Mouse (Mus musculus): ENCODE results near the gene Slit1. TPM values are rescaled to one million over a fixed set of nuclear protein-coding genes. Genes with fewer than 3 reads are reported as not detected.
A peak's percentile ranks its signal among the peaks of the same experiment; 100 is the strongest.

Gene Slit1
- polyA plus RNA-seq, 1 experiment from 2014 or later = 0.32 TPM

DNA sequence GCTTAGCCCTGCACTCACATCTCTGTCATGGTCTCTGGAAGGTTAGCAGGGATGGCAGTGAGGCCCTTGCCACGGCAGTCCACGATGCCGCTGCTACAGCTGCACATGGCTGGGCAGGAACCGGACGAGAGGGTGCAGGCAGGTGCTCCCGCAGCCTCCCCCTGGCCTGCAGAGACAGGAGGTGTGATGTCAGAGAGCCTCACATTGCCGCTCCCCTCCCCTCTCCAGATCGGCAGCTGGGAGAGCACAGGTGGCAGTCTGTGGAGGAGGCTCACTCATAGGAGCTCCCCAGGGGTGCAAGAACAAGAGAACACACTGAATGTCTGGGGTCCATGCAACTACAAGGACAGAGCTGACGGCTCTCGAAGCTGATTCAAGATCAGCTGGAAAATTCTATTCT lies 94.1 kb downstream of the Slit1 start:
- Histone ChIP-seq H3K9ac (no peak overlapping the region), H3K4me3 (no peak overlapping the region), H3K9me3 (no peaks in the 10 kb centered on the region), H3K36me3 (no peaks in the 10 kb centered on the region), H3K27ac (replicated peaks) (no peak overlapping the region), H3K27me3 (replicated peaks) (peaks cover 59% of the 10 kb centered on the region), H3K4me1 (peaks cover 7% of the 10 kb centered on the region; the same call in 1 of the 2 replicates), H3K4me2 (no peak overlapping the region)
- ATAC-seq (ENCODE audit: extremely low read depth, insufficient number of reproducible peaks, low FRiP score, low TSS enrichment) = no peak
- WGBS = 41% methylated on average over 10 of the region's 10 CpGs

- Histone ChIP-seq H3K36me3 (no peaks in the 10 kb centered on the region), H3K27me3 (replicated peaks) (peaks cover 44% of the 10 kb centered on the region), H3K9ac (0 out of 2 replicates have a peak overlapping the region, but pooled peaks have one; percentile 44), H3K4me3 (peak overlapping the region; percentile 24), H3K27ac (replicated peaks) (no peak overlapping the region), H3K9me3 (no peaks in the 10 kb centered on the region), H3K4me1 (peaks cover 7% of the 10 kb centered on the region; the same call in 1 of the 2 replicates), H3K4me2 (peak overlapping the region; percentile 56)
- WGBS = 30% methylated on average over 16 of the region's 16 CpGs
- ATAC-seq (ENCODE audit: extremely low read depth, insufficient number of reproducible peaks, low FRiP score, low TSS enrichment) = no peak
Observed at GRCm38 (mm10) chr19:41646947-41647631, 96.4 kb downstream of the Slit1 start.

- H3K4me2 ChIP-seq = no peak overlapping the region
- no peak for ATAC-seq (ENCODE audit: extremely low read depth, insufficient number of reproducible peaks, low FRiP score, low TSS enrichment)
- H3K9me3 ChIP-seq = no peaks in the 10 kb centered on the region
- 62% methylated on average over 11 of the region's 11 CpGs for WGBS
- H3K9ac ChIP-seq = no peak overlapping the region
- peaks cover 8% of the 10 kb centered on the region; the same call in 1 of the 2 replicates for H3K27me3 ChIP-seq (replicated peaks)
- H3K4me1 ChIP-seq = peaks cover 7% of the 10 kb centered on the region; the same call in 1 of the 2 replicates
- H3K27ac ChIP-seq (replicated peaks) = no peak overlapping the region
- H3K36me3 ChIP-seq = no peaks in the 10 kb centered on the region
- no peak overlapping the region for H3K4me3 ChIP-seq
Observed at GRCm38 (mm10) chr19:41643010-41643409, 100.5 kb downstream of the Slit1 start.

DNA sequence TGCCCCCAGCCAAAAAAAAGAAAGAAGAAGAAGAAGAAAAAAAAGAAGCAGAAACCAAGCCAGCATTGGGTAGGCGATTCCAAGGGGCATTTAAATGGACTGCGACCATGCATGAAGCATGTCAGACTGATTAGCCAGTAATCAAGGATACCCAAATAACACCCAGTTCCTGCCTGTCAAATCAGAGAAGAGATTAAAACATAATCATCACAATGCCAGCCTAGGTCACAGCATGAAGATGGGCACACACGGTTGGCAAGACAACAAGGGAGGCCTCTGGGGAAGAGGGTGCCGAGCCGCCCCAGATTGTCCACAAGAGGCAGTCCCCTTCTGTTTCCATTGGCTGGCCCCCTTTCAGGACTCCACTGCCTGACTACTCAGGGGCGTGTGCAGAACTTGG lies 108.5 kb downstream of the Slit1 start:
- Histone ChIP-seq H3K4me3 (no peak overlapping the region), H3K36me3 (no peaks in the 10 kb centered on the region), H3K9ac (no peak overlapping the region), H3K9me3 (no peaks in the 10 kb centered on the region), H3K27me3 (replicated peaks) (peaks cover 15% of the 10 kb centered on the region; the same call in 1 of the 2 replicates), H3K4me1 (0 out of 2 replicates have a peak, but pooled peaks cover under 1% of the 10 kb centered on the region), H3K4me2 (no peak overlapping the region), H3K27ac (replicated peaks) (no peak overlapping the region)
- no peak for ATAC-seq (ENCODE audit: extremely low read depth, insufficient number of reproducible peaks, low FRiP score, low TSS enrichment)
- 72% methylated on average over 6 of the region's 6 CpGs for WGBS

- no peak overlapping the region for H3K4me3 ChIP-seq
- no peak overlapping the region for H3K4me2 ChIP-seq
- peaks cover 11% of the 10 kb centered on the region; the same call in 1 of the 2 replicates for H3K27me3 ChIP-seq (replicated peaks)
- 70% methylated on average over 10 of the region's 10 CpGs for WGBS
- no peak overlapping the region for H3K27ac ChIP-seq (replicated peaks)
- no peak overlapping the region for H3K9ac ChIP-seq
- no peaks in the 10 kb centered on the region for H3K36me3 ChIP-seq
- no peak for ATAC-seq (ENCODE audit: extremely low read depth, insufficient number of reproducible peaks, low FRiP score, low TSS enrichment)
- H3K4me1 ChIP-seq = peaks cover 5% of the 10 kb centered on the region; the same call in 1 of the 2 replicates
- H3K9me3 ChIP-seq = no peaks in the 10 kb centered on the region
Observed at GRCm38 (mm10) chr19:41634099-41634498, 109.4 kb downstream of the Slit1 start.

GRCm38 (mm10) chr19:41629532-41629931 lies 113.9 kb downstream of the Slit1 start:
- no peak for ATAC-seq (ENCODE audit: extremely low read depth, insufficient number of reproducible peaks, low FRiP score, low TSS enrichment)
- H3K4me2 ChIP-seq = no peak overlapping the region
- H3K4me3 ChIP-seq = no peak overlapping the region
- no peak overlapping the region for H3K9ac ChIP-seq
- peaks cover 11% of the 10 kb centered on the region; the same call in 1 of the 2 replicates for H3K27me3 ChIP-seq (replicated peaks)
- peaks cover 9% of the 10 kb centered on the region for H3K9me3 ChIP-seq
- no peak overlapping the region for H3K27ac ChIP-seq (replicated peaks)
- H3K36me3 ChIP-seq = no peaks in the 10 kb centered on the region
- peaks cover 5% of the 10 kb centered on the region; the same call in 1 of the 2 replicates for H3K4me1 ChIP-seq
- WGBS = 37% methylated on average over 5 of the region's 5 CpGs

DNA sequence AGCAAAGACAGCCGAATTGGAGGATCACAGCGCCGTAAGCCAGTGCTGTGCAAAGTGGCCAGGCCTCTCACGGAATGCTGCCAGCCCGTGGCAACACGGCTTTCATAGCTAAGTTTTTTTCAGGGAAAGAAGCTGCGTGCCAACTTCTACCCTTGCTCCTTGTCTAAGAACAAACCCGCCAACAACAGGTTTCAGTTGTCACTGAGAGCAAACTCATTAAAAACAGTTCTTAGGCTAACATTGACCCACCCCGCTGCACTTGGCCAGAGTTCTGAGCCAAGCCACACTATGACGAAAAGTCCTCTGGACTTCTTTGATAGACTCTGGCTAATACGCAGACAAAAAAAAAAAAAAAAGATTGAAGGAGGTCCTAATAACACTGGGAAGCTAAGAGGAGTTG lies 114.5 kb downstream of the Slit1 start:
- Histone ChIP-seq H3K36me3 (no peaks in the 10 kb centered on the region), H3K4me1 (peaks cover 5% of the 10 kb centered on the region; the same call in 1 of the 2 replicates), H3K27ac (replicated peaks) (no peak overlapping the region), H3K27me3 (replicated peaks) (peaks cover 6% of the 10 kb centered on the region; the same call in 1 of the 2 replicates), H3K9ac (no peak overlapping the region), H3K4me2 (no peak overlapping the region), H3K4me3 (no peak overlapping the region), H3K9me3 (peaks cover 9% of the 10 kb centered on the region)
- ATAC-seq (ENCODE audit: extremely low read depth, insufficient number of reproducible peaks, low FRiP score, low TSS enrichment) = no peak
- WGBS = 84% methylated on average over 11 of the region's 11 CpGs

DNA sequence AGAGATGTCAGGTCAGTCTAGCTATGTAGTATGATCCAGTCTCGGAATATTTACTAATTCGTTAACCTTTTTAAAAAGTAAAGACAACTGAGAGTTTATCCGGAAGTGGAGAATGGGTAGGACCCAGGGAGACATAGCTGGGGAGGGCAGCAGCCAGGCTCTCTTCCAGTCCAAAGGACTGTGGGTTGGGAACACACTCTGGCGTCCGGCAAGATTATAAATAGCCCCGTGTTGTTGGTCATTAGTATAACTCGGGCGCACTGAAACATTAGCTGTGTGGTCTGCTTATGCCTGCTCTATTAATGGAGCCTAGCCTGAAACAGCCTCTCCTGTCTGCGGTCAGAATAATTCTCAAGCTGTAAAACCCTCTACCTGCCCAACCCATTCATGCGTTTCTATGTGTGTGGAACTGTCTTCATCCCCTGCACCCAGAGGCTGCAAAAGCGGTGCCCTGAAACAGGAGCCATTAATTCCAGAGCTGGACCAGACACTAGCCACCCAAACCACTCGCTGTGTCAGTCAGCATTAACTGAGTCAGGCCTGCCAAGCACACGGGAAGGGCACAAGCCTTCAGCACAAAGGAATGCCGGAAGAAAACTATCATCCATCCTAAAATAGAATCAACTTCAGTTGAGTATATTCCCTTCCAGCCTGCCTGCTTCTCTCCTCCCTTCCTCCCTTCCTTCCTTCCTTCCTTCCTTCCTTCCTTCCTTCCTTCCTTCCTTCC lies 122.9 kb downstream of the Slit1 start:
- H3K4me1 ChIP-seq = peaks cover 29% of the 10 kb centered on the region

DNA sequence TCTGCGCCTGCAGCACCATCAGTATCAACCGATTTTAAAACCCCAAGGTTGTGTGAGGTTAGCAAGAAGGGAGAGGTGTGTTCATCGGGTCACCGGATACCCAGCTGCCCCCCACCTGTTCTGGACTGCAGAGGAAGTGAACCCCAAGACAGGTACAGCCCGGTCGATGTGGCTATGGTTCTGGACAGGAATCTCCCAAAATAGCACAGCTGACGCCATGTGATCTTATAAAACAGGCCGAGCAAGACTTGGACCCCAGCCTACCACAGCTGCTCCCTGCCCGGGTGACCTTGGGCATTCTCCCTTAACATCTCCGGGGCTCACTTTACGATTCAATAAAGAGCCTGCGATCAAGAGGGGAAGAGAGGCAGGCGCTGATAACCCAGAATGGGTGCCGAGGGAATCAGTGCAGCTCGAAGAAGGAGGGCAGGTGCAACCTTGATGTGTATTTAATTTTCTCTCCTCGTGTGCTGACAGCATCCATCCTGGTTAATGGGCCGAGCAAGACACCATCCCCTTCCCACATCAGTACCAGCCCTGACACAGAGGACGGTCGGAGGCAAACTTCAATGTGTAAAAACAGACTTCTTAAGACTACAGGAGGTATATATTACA lies 124.6 kb downstream of the Slit1 start:
- Histone ChIP-seq H3K4me1 (peaks cover 29% of the 10 kb centered on the region), H3K4me3 (no peak overlapping the region), H3K27ac (replicated peaks) (peak overlapping the region; percentile 40), H3K9ac (no peak overlapping the region), H3K36me3 (no peaks in the 10 kb centered on the region), H3K27me3 (replicated peaks) (peaks cover 16% of the 10 kb centered on the region), H3K4me2 (peak overlapping the region; percentile 27), H3K9me3 (no peaks in the 10 kb centered on the region)
- 50% methylated on average over 19 of the region's 19 CpGs for WGBS
- no peak for ATAC-seq (ENCODE audit: extremely low read depth, insufficient number of reproducible peaks, low FRiP score, low TSS enrichment)

More for the DNA sequence above, 122.9 kb downstream of the Slit1 start:
- ATAC-seq (ENCODE audit: extremely low read depth, insufficient number of reproducible peaks, low FRiP score, low TSS enrichment) = no peak; the same call in 1 of the 2 replicates
- Histone ChIP-seq H3K4me2 (peak overlapping the region; percentile 22; the same call in 1 of the 2 replicates), H3K9me3 (peaks cover 9% of the 10 kb centered on the region), H3K27ac (replicated peaks) (peak overlapping the region; percentile 87), H3K36me3 (no peaks in the 10 kb centered on the region), H3K9ac (no peak overlapping the region), H3K27me3 (replicated peaks) (peaks cover 4% of the 10 kb centered on the region), H3K4me3 (no peak overlapping the region)
- WGBS = 52% methylated on average over 14 of the region's 14 CpGs

- H3K4me2 ChIP-seq = no peak overlapping the region
- no peak for ATAC-seq (ENCODE audit: extremely low read depth, insufficient number of reproducible peaks, low FRiP score, low TSS enrichment)
- peaks cover 31% of the 10 kb centered on the region for H3K4me1 ChIP-seq
- peak overlapping the region; percentile 40; the same call in 1 of the 2 replicates for H3K27ac ChIP-seq (replicated peaks)
- H3K36me3 ChIP-seq = no peaks in the 10 kb centered on the region
- H3K27me3 ChIP-seq (replicated peaks) = peaks cover 18% of the 10 kb centered on the region
- H3K9me3 ChIP-seq = no peaks in the 10 kb centered on the region
- no peak overlapping the region for H3K4me3 ChIP-seq
- 60% methylated on average over 6 of the region's 6 CpGs for WGBS
- H3K9ac ChIP-seq = no peak overlapping the region
Observed at GRCm38 (mm10) chr19:41618153-41618657, 125.3 kb downstream of the Slit1 start.

DNA sequence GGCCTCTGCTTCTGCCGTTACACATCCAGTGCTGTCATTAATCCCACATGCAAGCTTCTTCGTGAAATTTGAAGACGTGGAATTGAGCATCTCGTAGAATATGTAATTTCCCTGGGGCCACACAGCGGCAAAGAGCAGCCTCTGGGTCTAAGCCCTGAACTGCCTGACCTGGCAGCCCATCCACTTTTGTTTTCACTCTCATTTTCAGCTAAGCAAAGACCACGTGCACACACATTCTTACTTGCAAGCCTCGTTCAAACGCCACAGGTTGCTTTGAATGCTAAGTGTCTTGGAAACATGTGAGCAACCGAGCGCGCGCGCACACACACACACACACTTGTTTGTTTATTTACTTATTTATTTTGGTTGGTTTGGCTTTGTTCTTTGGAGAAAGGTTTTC lies 126.4 kb downstream of the Slit1 start:
- H3K9ac ChIP-seq = no peak overlapping the region
- 83% methylated on average over 13 of the region's 13 CpGs for WGBS
- no peak for ATAC-seq (ENCODE audit: extremely low read depth, insufficient number of reproducible peaks, low FRiP score, low TSS enrichment)

More for the DNA sequence above, 126.4 kb downstream of the Slit1 start:
- peaks cover 34% of the 10 kb centered on the region for H3K4me1 ChIP-seq
- peaks cover 18% of the 10 kb centered on the region for H3K27me3 ChIP-seq (replicated peaks)
- no peaks in the 10 kb centered on the region for H3K9me3 ChIP-seq
- no peaks in the 10 kb centered on the region for H3K36me3 ChIP-seq
- H3K27ac ChIP-seq (replicated peaks) = no peak overlapping the region
- H3K4me2 ChIP-seq = no peak overlapping the region
- H3K4me3 ChIP-seq = no peak overlapping the region
